Mouse (Mus musculus) adrenal gland, adult 8-10 months (tissue): Measurements from ENCODE around the gene Zswim3. TPM values are rescaled to one million over a fixed set of nuclear protein-coding genes. Genes with fewer than 3 reads are reported as not detected.

ENCODE experiments used
- DNase-seq: peaks from one replicate; pipeline ENCODE4 v3.0.0; 2022
- total RNA-seq, 4 experiments: library from RNA; stranded (reverse); gene quantifications; 2 replicates each; pipeline ENCODE4 v1.2.4; 2022

Zswim3 gene
- total RNA-seq: 1 to 10 TPM; 4.0 to 6.7 (median 5.7) TPM

- peak; percentile 98 for DNase-seq
Observed at GRCm38 (mm10) chr2:164804533-164805331, at the start of gene Zswim3, which contains the start of gene Acot8. Gene Zswim3 (plus strand): TSS chr2:164805098. Gene Acot8 (minus strand): TSS chr2:164804882.

- DNase-seq: no peak
Observed at GRCm38 (mm10) chr2:164757841-164758240, 47.1 kb upstream of the Zswim3 start.

GRCm38 (mm10) chr2:164758692-164759091 lies 46.2 kb upstream of the Zswim3 start:
- no peak for DNase-seq

- DNase-seq: no peak
Observed at GRCm38 (mm10) chr2:164760059-164760833, 44.7 kb upstream of the Zswim3 start.

DNA sequence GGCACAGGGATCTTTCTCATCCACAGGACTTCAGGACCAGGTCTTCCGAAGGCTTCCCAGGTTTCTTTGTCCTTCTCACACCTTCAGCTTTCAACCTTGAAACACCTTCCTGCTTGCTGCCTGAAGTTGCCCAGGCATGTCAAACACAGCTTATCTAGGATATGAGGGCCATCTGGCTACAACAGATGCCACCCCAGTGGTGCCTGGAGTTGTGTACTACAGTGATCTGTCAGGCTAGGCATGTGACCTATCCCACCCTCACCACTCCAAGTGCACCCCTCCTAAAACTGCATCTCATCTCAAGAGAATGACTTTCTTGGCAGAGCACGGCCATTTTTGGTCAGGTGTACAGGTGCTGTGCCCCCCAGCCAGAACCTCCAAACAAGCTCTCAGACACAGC lies 43.4 kb upstream of the Zswim3 start:
- DNase-seq: no peak

DNA sequence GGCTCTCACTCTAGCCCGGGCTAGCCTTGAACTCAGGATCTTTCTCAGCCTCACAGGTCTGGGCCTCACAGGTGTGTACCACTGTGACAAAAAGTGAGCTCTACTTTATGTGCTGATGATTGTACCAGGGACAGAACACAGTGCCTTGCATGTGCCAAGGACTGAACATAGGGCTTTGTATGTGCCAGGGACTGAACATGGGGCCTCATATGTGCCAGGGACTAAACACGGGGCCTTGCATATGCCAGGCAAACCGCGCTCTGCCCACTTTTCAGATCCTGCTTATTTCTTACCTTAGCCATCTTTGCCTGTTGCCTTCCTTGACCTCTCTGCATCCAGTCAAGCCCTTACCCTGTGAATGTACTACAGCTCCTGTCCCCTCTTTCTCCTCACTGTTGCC lies 42.9 kb upstream of the Zswim3 start:
- DNase-seq: no peak

GRCm38 (mm10) chr2:164762593-164762992 lies 42.3 kb upstream of the Zswim3 start:
- DNase-seq: no peak

GRCm38 (mm10) chr2:164765841-164766240 lies 39.1 kb upstream of the Zswim3 start:
- DNase-seq: no peak

GRCm38 (mm10) chr2:164767812-164768540 lies 36.9 kb upstream of the Zswim3 start:
- no peak for DNase-seq

- peak; percentile 98 for DNase-seq
Observed at GRCm38 (mm10) chr2:164769258-164770037, 35.5 kb upstream of the Zswim3 start, which contains the start of gene Ube2c. Gene Ube2c (plus strand): TSS chr2:164769898.

- no peak for DNase-seq
Observed at GRCm38 (mm10) chr2:164770279-164770678, 34.6 kb upstream of the Zswim3 start.

GRCm38 (mm10) chr2:164771123-164771522 lies 33.8 kb upstream of the Zswim3 start:
- no peak for DNase-seq

- no peak for DNase-seq
Observed at GRCm38 (mm10) chr2:164773229-164773988, 31.5 kb upstream of the Zswim3 start.

DNA sequence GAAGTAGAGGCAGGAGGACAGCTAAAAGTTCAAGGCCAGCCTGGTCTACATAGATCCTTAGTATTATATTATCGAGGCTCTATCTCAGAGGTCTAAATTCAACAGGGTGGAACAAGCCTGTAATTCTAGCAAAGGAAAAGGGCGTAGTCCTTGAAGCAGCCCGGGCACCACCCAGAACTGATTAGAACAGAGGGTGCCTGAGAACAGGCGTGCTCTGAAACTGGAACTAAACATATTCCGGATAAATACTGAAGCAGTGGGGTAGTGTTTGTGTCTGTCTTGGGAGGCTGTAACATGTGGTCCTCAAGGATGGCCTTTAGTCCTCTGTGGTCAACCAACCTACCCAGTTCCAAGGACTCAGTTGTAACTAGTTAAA lies 30.9 kb upstream of the Zswim3 start:
- no peak for DNase-seq

GRCm38 (mm10) chr2:164776130-164776529 lies 28.8 kb upstream of the Zswim3 start:
- no peak for DNase-seq

- DNase-seq: no peak
Observed at GRCm38 (mm10) chr2:164776801-164777200, 28.1 kb upstream of the Zswim3 start.

DNA sequence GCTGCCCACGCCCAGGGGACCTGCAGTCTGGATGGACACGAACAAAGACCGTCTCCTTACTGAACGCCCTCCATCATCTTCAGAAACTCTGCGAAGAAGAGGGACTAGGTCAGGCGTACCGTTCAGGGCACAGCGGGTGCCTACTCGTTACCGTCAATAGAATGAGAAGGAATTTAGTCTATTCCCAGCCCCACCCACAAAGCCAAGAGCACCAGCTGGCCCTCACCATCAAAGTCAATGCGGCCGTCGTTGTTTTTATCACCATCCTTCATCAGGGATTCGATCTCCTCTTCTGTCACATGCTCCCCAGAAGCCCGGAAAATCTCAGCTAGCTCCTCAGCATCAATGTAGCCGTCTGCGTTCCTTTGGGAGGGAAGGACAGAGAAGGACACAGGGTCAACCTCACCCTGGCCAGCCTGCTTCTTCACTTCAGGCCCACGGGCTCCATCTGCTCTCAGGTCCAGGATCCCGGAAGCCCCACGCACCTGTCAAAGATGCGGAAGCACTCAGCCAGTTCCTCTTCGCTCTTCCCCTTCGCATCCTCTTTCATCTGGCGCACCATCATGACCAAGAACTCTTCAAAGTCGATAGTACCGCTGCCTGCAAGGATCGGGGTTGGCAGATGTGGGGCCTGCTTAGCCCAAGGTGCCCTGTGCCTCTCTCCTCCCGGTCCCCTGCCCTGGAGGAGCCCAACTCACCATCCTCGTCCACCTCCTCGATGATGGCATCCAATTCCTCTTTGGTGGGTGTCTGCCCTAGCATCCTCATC lies 27.5 kb upstream of the Zswim3 start:
- no peak for DNase-seq

DNA sequence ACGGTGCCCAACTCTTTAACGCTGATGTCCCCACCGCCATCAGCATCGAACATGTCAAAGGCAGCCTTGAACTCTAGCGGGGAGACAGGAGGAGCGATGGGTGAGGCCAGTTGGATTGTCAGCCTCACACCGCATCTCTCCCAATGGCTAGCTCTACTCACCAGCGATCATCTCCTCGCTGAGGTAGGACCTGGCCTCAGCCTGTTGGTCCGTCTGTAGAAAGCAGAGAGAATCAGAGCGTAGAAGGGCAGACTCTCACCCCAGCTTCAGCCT lies 26.9 kb upstream of the Zswim3 start:
- DNase-seq: no peak

- no peak for DNase-seq
Observed at GRCm38 (mm10) chr2:164778809-164779208, 26.1 kb upstream of the Zswim3 start.

DNA sequence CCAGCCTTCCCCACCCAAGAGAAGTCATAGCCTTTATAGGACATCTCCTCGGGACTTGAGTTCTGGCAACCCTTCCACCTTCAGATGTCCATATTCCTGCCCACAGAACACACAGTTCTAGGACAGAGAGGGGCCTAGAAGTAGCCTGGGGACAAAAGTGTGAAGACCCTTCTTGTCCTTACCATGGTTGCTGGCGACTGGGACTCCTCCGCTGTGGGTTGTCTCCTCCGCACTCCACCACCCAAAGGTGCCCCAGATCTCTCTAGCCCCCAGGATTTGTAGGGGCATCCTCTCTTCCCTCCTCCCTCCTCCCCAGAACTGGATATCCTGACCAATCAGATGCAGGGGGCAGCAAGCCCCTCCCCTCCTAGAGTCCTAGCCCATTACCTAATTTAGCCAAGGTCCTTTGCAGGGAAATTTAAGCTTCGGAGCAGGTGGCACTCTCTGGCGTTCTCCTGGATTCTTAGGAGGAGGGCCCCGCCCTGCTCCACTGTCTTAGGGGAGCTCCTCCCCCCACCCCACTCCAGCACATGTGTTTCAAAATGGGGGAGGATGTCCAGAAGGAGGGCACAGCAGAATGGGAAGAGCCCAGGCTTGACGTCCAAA lies 25.3 kb upstream of the Zswim3 start, which contains the start of gene Tnnc2:
Gene Tnnc2 (minus strand): TSS at position 487 of the 606 bp plus-strand sequence.
- DNase-seq: no peak
